Mouse (Mus musculus) hindbrain, embryonic 11.5 days (tissue): ENCODE results near the gene Tnni3. TPM values are rescaled to one million over a fixed set of nuclear protein-coding genes. Genes with fewer than 3 reads are reported as not detected.
"Not testable (repeated sequence)": the region's sequence is repeated elsewhere in the genome, so short reads cannot be mapped to it uniquely, and the experiment has no call there.

ENCODE experiments used
- ATAC-seq: fragments of 200-750 bp; cut with Nextera tagmentation; 2 replicates; pipeline ENCODE4 v1.8.0; 2017; ENCODE audit warnings: mild to moderate bottlenecking, moderate TSS enrichment, moderate library complexity; ENCODE audit not compliant: low FRiP score
- DNase-seq: peaks from one replicate; pipeline ENCODE4 v3.0.0-alpha.2; 2015; ENCODE audit warnings: low spot score
- H3K27ac ChIP-seq: fragments of 300-500 bp; sonication (generic); 2 replicates; pipeline ENCODE4 v1.5.1; 2014; ENCODE audit warnings: mild to moderate bottlenecking, low read depth, low read length
- H3K27me3 ChIP-seq: fragments of 300-500 bp; sonication (generic); 2 replicates; pipeline ENCODE4 v1.6.1; 2014; ENCODE audit warnings: mild to moderate bottlenecking, low read length, moderate library complexity, mixed read lengths; ENCODE audit not compliant: control insufficient read depth, insufficient read depth
- H3K36me3 ChIP-seq: fragments of 300-500 bp; sonication (generic); 2 replicates; pipeline ENCODE4 v1.6.1; 2014; ENCODE audit warnings: mild to moderate bottlenecking, low read length, moderate library complexity, mixed read lengths; ENCODE audit not compliant: control insufficient read depth, insufficient read depth
- H3K4me1 ChIP-seq: fragments of 300-500 bp; sonication (generic); replicated peaks from 2 replicates; pipeline ENCODE4 v1.6.1; 2014; ENCODE audit warnings: low read length, mixed read lengths; ENCODE audit not compliant: control insufficient read depth, insufficient read depth
- H3K4me2 ChIP-seq: fragments of 300-500 bp; sonication (generic); replicated peaks from 2 replicates; pipeline ENCODE4 v1.6.1; 2014; ENCODE audit warnings: mild to moderate bottlenecking, low read depth, low read length
- H3K4me3 ChIP-seq: fragments of 300-500 bp; sonication (generic); 2 replicates; pipeline ENCODE4 v1.5.1; 2014; ENCODE audit warnings: low read depth, low read length
- H3K9ac ChIP-seq: fragments of 300-500 bp; sonication (generic); 2 replicates; pipeline ENCODE4 v1.6.1; 2014; ENCODE audit warnings: low read depth, low read length
- H3K9me3 ChIP-seq: fragments of 300-500 bp; sonication (generic); 2 replicates; pipeline ENCODE4 v1.6.1; 2016; ENCODE audit warnings: low read length; ENCODE audit not compliant: control insufficient read depth
- WGBS: fragments of 180-500 bp; shearing (Covaris S2); extraction: QIAGEN DNeasy Blood & Tissue Kit; methylation state at CpG from one replicate; pipeline ENCODE4 v1.1.7; 2014; 5-methylcytosine and 5-hydroxymethylcytosine counted together
- polyA plus RNA-seq: library from polyadenylated mRNA; unstranded; fragments of >200 nt; fragmentation: Nextera tagmentation; extraction: Ambion mirVana; gene quantifications from 2 replicates; pipeline ENCODE4 v1.2.1, GENCODE M21; 2014

Gene Tnni3
- polyA plus RNA-seq: 1.8 and 2.5 TPM in 2 replicates

- 72% methylated on average over 15 of the region's 15 CpGs for WGBS
- H3K9me3 ChIP-seq, H3K27ac ChIP-seq, H3K27me3 ChIP-seq, H3K9ac ChIP-seq, H3K4me1 ChIP-seq, H3K4me2 ChIP-seq, H3K4me3 ChIP-seq, H3K36me3 ChIP-seq: not testable (repeated sequence)
- peak; percentile 83 for DNase-seq
- 0 out of 2 replicates have a peak, but pooled peaks have one; percentile 22 for ATAC-seq
Measured at GRCm38 (mm10) chr7:4524212-4524922, at the start of gene Tnni3. Gene Tnni3, minus strand, starts transcription at chr7:4524229.

- H3K27me3 ChIP-seq, ATAC-seq, H3K9me3 ChIP-seq, H3K4me2 ChIP-seq, H3K4me3 ChIP-seq, H3K27ac ChIP-seq, H3K4me1 ChIP-seq, H3K9ac ChIP-seq, DNase-seq, H3K36me3 ChIP-seq: not testable (repeated sequence)
- 85% methylated on average over 2 of the region's 2 CpGs for WGBS
Measured at GRCm38 (mm10) chr7:4572361-4572760, 48.3 kb upstream of the Tnni3 start.

GRCm38 (mm10) chr7:4562660-4563059, 38.6 kb upstream of the Tnni3 start:
- DNase-seq: no peak
- WGBS: 94% methylated on average over 3 of the region's 3 CpGs
- ATAC-seq: no peak

GRCm38 (mm10) chr7:4557167-4557560, 33.1 kb upstream of the Tnni3 start:
- no peak overlapping the region for H3K4me2 ChIP-seq
- H3K27ac ChIP-seq: no peak overlapping the region
- H3K9me3 ChIP-seq: no peaks in the 10 kb centered on the region
- no peak overlapping the region for H3K9ac ChIP-seq
- DNase-seq (no peak), ATAC-seq (peak; percentile 28; the same call in 1 of the 2 replicates)
- 78% methylated on average over 6 of the region's 6 CpGs for WGBS
- no peaks in the 10 kb centered on the region for H3K27me3 ChIP-seq
- no peak overlapping the region; the same call in 1 of the 2 replicates for H3K4me3 ChIP-seq
- no peaks in the 10 kb centered on the region for H3K36me3 ChIP-seq
- H3K4me1 ChIP-seq: no peaks in the 10 kb centered on the region

More at GRCm38 (mm10) chr7:4562660-4563059, 38.6 kb upstream of the Tnni3 start:
- Histone ChIP-seq H3K4me1 (no peaks in the 10 kb centered on the region), H3K9ac (no peak overlapping the region), H3K27me3 (no peaks in the 10 kb centered on the region), H3K9me3 (no peaks in the 10 kb centered on the region), H3K4me2 (no peak overlapping the region), H3K4me3 (no peak overlapping the region), H3K27ac (no peak overlapping the region), H3K36me3 (no peaks in the 10 kb centered on the region)

- no peaks in the 10 kb centered on the region for H3K4me1 ChIP-seq
- H3K36me3 ChIP-seq: no peaks in the 10 kb centered on the region
- ATAC-seq (peak; percentile 90), DNase-seq (peak; percentile 92)
- H3K27ac ChIP-seq: no peak overlapping the region
- no peaks in the 10 kb centered on the region for H3K27me3 ChIP-seq
- H3K4me3 ChIP-seq: no peak overlapping the region; the same call in 1 of the 2 replicates
- WGBS: 23% methylated on average over 15 of the region's 15 CpGs
- H3K9me3 ChIP-seq: no peaks in the 10 kb centered on the region
- no peak overlapping the region for H3K9ac ChIP-seq
- H3K4me2 ChIP-seq: no peak overlapping the region
Measured at GRCm38 (mm10) chr7:4556256-4557166, 32.5 kb upstream of the Tnni3 start.

- ATAC-seq: peak; percentile 67
- H3K27me3 ChIP-seq: no peaks in the 10 kb centered on the region
Measured at GRCm38 (mm10) chr7:4547221-4547641, 23.2 kb upstream of the Tnni3 start, which contains the start of gene Syt5. Gene Syt5, minus strand, starts transcription at chr7:4547541.

GRCm38 (mm10) chr7:4546591-4547131, 22.6 kb upstream of the Tnni3 start:
- peak overlapping the region; percentile 67 for H3K27ac ChIP-seq
- no peaks in the 10 kb centered on the region; the same call in 1 of the 2 replicates for H3K4me1 ChIP-seq
- peak overlapping the region; percentile 79 for H3K4me2 ChIP-seq
- WGBS: 2% methylated on average over 26 of the region's 26 CpGs
- H3K4me3 ChIP-seq: peak overlapping the region; percentile 43
- no peaks in the 10 kb centered on the region for H3K36me3 ChIP-seq
- H3K9me3 ChIP-seq: no peaks in the 10 kb centered on the region
- no peaks in the 10 kb centered on the region for H3K27me3 ChIP-seq
- DNase-seq (peak; percentile 96), ATAC-seq (peak; percentile 95)
- peak overlapping the region; percentile 53 for H3K9ac ChIP-seq

More at GRCm38 (mm10) chr7:4547221-4547641, 23.2 kb upstream of the Tnni3 start, which contains the start of gene Syt5:
- H3K9ac ChIP-seq: peak within 1 kb of the TSS; percentile 53
- H3K4me3 ChIP-seq: peak within 1 kb of the TSS; percentile 43
- DNase-seq: peak; percentile 68
- H3K4me1 ChIP-seq: no peaks in the 10 kb centered on the region; the same call in 1 of the 2 replicates
- peak within 1 kb of the TSS; percentile 67 for H3K27ac ChIP-seq
- no peaks in the 10 kb centered on the region for H3K36me3 ChIP-seq
- WGBS: 5% methylated on average over 26 of the region's 33 CpGs
- H3K4me2 ChIP-seq: peak within 1 kb of the TSS; percentile 79
- no peaks in the 10 kb centered on the region for H3K9me3 ChIP-seq

- ATAC-seq (peak; percentile 62), DNase-seq (peak; percentile 7)
- 71% methylated on average over 15 of the region's 15 CpGs for WGBS
- Histone ChIP-seq H3K27me3 (no peaks in the 10 kb centered on the region), H3K36me3 (no peaks in the 10 kb centered on the region), H3K4me2 (peak overlapping the region; percentile 79), H3K4me3 (peak overlapping the region; percentile 43), H3K4me1 (no peaks in the 10 kb centered on the region; the same call in 1 of the 2 replicates), H3K9me3 (no peaks in the 10 kb centered on the region), H3K27ac (no peak overlapping the region), H3K9ac (peak overlapping the region; percentile 53; the same call in 1 of the 2 replicates)
Measured at GRCm38 (mm10) chr7:4546050-4546449, 22.0 kb upstream of the Tnni3 start.
